Mouse (Mus musculus) heart, embryonic 15.5 days (tissue): ENCODE results near the gene Trmt61a. TPM values are rescaled to one million over a fixed set of nuclear protein-coding genes. Genes with fewer than 3 reads are reported as not detected.

Source experiments
- ATAC-seq: fragments of 200-750 bp; cut with Nextera tagmentation; replicated peaks from 2 replicates; pipeline ENCODE4 v1.8.0; 2017; ENCODE audit warnings: low read depth, moderate TSS enrichment; ENCODE audit not compliant: insufficient number of reproducible peaks, insufficient read depth, low FRiP score
- H3K27ac ChIP-seq: fragments of 300-500 bp; sonication (generic); 2 replicates; pipeline ENCODE4 v1.5.1; 2015; ENCODE audit warnings: mild to moderate bottlenecking, inconsistent platforms
- H3K27me3 ChIP-seq: fragments of 300-500 bp; sonication (generic); 2 replicates; pipeline ENCODE4 v1.6.1; 2015; ENCODE audit warnings: inconsistent platforms
- H3K36me3 ChIP-seq: fragments of 300-500 bp; sonication (generic); 2 replicates; pipeline ENCODE4 v1.6.1; 2015; ENCODE audit warnings: mild to moderate bottlenecking, inconsistent platforms
- H3K4me1 ChIP-seq: fragments of 300-500 bp; sonication (generic); replicated peaks from 2 replicates; pipeline ENCODE4 v1.6.1; 2015; ENCODE audit warnings: inconsistent platforms
- H3K4me2 ChIP-seq: fragments of 300-500 bp; sonication (generic); 2 replicates; pipeline ENCODE4 v1.6.1; 2015; ENCODE audit warnings: inconsistent platforms, mild to moderate bottlenecking, moderate library complexity
- H3K4me3 ChIP-seq: fragments of 300-500 bp; sonication (generic); 2 replicates; pipeline ENCODE4 v1.5.1; 2015; ENCODE audit warnings: mild to moderate bottlenecking, inconsistent platforms
- H3K9ac ChIP-seq: fragments of 300-500 bp; sonication (generic); 2 replicates; pipeline ENCODE4 v1.6.1; 2015; ENCODE audit warnings: mild to moderate bottlenecking, inconsistent platforms
- H3K9me3 ChIP-seq: fragments of 300-500 bp; sonication (generic); replicated peaks from 2 replicates; pipeline ENCODE4 v1.6.1; 2016; ENCODE audit warnings: inconsistent platforms
- WGBS: fragments of 180-500 bp; shearing (Covaris S2); methylation state at CpG from one replicate; pipeline ENCODE4 v1.1.7; 2015; ENCODE audit warnings: mixed read lengths; 5-methylcytosine and 5-hydroxymethylcytosine counted together
- polyA plus RNA-seq: library from polyadenylated mRNA; unstranded; fragments of >200 nt; fragmentation: Nextera tagmentation; extraction: Ambion mirVana; gene quantifications from 2 replicates; pipeline ENCODE4 v1.2.1, GENCODE M21; 2015

Trmt61a gene
- polyA plus RNA-seq, 1 experiment from 2014 or later, result 6.1 TPM

DNA sequence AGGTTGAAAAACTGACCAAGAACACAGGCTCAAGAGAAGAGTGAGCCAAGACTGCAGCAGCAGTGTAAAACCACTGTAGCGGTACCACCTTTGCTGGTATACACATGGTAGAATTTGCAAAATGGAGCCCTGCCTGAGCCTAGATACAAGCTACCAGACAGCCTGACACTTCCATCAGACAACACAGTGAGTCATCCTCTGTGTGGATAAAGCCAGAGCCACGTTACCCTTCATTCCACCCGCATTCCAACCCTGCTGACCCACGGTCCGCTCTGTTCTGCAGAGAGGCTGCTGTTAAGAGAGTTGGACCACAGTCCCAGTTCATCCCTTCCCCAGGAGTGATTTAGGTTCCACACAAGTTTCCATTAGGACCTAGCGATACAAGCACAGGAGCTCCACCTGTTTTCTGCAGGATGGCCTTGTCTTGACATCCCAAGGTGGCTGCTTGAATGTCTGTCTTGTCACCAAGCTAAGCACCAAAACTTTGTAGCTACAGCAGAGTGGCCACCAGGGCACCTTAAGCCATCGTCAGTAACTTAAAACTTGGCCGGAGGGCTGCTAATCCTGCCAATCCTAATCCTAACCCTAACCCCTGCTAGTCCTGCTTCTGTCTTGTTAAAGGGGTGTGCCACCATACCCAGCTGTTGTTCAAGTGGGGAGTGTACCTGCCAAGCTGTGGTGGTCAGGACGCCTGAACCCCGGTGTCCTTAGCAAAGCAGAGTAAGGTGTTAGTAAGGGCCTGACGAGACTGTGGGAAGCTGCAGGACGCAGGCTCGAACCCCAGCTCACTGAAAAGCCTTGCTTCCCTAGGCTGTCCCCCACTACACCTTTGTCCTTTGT, 12.6 kb upstream of the Trmt61a start:
- no peak overlapping the region for H3K4me3 ChIP-seq
- no peak overlapping the region for H3K4me2 ChIP-seq
- H3K4me1 ChIP-seq, result peaks cover 47% of the 10 kb centered on the region
- peak overlapping the region; percentile 74 for H3K27ac ChIP-seq
- H3K36me3 ChIP-seq, result peaks cover 3% of the 10 kb centered on the region; the same call in 1 of the 2 replicates
- 58% methylated on average over 13 of the region's 13 CpGs for WGBS
- ATAC-seq, result no peak
- H3K9ac ChIP-seq, result no peak overlapping the region
- H3K9me3 ChIP-seq, result no peaks in the 10 kb centered on the region
- no peaks in the 10 kb centered on the region for H3K27me3 ChIP-seq

DNA sequence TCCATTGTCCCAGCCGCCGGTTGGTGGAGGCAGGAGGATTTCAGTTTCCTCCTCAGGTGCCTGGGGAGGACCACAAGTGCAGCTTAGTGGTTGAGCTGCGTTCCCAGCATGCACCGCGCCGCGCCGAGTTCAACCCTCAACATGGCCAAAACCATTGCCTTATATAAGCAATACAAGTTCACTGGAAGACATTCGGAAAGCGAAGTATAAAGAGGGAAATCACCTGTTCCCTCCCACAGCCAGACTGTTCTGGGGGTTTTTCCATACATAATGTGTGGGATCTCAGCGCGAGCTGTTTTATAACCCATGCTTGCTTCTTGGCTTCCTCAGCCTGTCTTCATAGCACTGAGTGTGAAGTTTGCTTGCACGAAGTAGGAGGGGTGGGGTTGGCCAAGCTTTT, 11.5 kb upstream of the Trmt61a start:
- Histone ChIP-seq H3K27ac (peak overlapping the region; percentile 74), H3K27me3 (no peaks in the 10 kb centered on the region), H3K9ac (no peak overlapping the region), H3K9me3 (no peaks in the 10 kb centered on the region), H3K4me3 (no peak overlapping the region), H3K4me2 (no peak overlapping the region), H3K4me1 (peaks cover 58% of the 10 kb centered on the region), H3K36me3 (peaks cover 3% of the 10 kb centered on the region; the same call in 1 of the 2 replicates)
- ATAC-seq, result no peak
- 74% methylated on average over 13 of the region's 13 CpGs for WGBS

DNA sequence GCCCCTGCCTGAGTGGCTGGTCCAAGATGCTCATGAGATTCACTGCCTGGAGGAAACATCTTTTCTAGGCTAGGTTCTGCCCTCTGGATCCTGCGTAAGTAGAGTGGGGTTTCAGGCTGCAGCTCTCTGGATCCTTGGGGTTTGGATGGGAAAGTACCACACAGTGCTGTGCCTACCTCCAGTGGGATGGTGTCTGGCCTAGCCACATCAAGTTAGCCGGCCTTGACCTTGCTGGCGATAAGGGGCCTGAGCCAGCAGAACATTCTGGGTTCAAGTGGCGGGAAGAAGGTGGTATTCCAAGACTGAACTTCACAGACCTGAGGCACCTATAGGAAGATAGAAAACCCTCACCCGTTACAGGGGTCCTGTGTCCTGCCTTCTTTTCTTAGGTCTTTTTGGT, 10.5 kb upstream of the Trmt61a start:
- no peak for ATAC-seq
- H3K27me3 ChIP-seq, result peaks cover 1% of the 10 kb centered on the region
- no peak overlapping the region for H3K27ac ChIP-seq
- WGBS, result 84% methylated on average over 5 of the region's 5 CpGs
- no peak overlapping the region for H3K9ac ChIP-seq
- 0 out of 2 replicates have a peak, but pooled peaks cover 3% of the 10 kb centered on the region for H3K36me3 ChIP-seq
- H3K4me3 ChIP-seq, result no peak overlapping the region
- H3K4me2 ChIP-seq, result no peak overlapping the region
- peaks cover 66% of the 10 kb centered on the region for H3K4me1 ChIP-seq
- no peaks in the 10 kb centered on the region for H3K9me3 ChIP-seq

DNA sequence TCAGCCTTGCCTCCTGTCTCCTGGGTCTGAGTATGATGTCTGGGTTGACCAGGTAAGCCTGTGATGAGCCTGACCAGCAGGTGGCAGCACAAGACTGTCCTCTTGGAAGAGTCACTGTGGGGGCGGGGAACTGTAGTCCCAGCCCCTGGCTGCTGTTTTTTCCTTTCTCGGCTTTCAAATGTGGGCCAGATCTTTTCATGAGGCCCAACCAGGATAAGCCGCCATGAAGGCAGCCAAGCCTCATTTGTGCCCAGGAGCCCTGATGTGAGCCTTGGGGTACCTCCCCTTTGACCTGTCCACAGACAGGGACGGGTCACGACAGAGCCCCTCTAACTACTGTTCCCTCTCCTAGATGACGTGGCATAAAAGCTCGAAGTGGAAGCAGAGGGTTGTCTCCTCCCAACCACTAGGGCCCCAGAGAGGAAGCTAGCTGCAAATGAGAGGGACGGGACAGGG, 9.4 kb upstream of the Trmt61a start:
- WGBS, result 1% methylated on average over 8 of the region's 8 CpGs
- ATAC-seq, result peak; percentile 59
- Histone ChIP-seq H3K27me3 (peaks cover 12% of the 10 kb centered on the region), H3K9me3 (no peaks in the 10 kb centered on the region), H3K4me1 (peaks cover 68% of the 10 kb centered on the region), H3K4me3 (peak overlapping the region; percentile 32), H3K9ac (peak overlapping the region; percentile 57), H3K36me3 (0 out of 2 replicates have a peak, but pooled peaks cover 3% of the 10 kb centered on the region), H3K27ac (peak overlapping the region; percentile 93), H3K4me2 (peak overlapping the region; percentile 66)

DNA sequence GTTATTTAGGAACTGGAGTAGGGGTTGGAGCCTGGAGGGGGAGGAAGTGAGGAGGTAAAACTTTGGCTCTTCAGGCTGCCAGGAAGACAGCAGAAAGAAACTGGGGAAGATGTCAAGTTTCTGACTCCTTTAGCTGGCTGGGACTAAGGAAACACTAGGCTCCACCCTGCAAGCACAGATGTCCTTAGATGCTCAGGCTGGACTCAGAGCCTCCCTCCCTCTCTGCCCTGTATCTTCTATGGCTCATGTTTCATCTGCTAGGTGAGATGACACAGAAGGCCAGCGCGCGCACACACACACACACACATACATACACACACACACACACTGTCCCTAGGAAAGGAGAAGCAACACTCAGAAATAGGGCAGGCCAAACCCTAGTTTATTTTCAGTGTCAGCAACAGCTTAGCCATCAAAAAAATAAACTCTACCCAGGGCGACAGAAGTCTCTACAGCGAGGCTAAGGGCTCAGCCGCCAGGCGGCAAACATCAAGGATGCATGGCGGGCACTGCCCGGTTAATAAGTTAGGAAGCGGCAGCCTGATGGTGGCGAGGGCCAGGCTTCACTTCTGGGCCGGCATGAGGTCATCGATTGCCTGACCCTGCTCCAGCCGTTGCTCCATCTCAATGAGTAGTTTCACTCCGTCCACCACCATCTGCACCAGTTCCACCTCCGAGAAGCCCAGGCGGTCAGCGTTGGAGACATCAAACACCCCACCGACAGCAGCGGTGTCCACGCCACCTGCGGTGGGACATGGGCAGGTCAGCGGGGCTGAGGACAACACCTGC, 8.7 kb upstream of the Trmt61a start:
- H3K9me3 ChIP-seq, result no peaks in the 10 kb centered on the region
- 0 out of 2 replicates have a peak, but pooled peaks cover 3% of the 10 kb centered on the region for H3K36me3 ChIP-seq
- H3K4me1 ChIP-seq, result peaks cover 66% of the 10 kb centered on the region
- H3K4me3 ChIP-seq, result peak overlapping the region; percentile 32
- H3K27ac ChIP-seq, result peak overlapping the region; percentile 93
- WGBS, result 70% methylated on average over 23 of the region's 23 CpGs
- peak overlapping the region; percentile 66 for H3K4me2 ChIP-seq
- ATAC-seq, result peak; percentile 1; the same call in 1 of the 2 replicates
- H3K27me3 ChIP-seq, result peaks cover 14% of the 10 kb centered on the region
- H3K9ac ChIP-seq, result peak overlapping the region; percentile 57; the same call in 1 of the 2 replicates

DNA sequence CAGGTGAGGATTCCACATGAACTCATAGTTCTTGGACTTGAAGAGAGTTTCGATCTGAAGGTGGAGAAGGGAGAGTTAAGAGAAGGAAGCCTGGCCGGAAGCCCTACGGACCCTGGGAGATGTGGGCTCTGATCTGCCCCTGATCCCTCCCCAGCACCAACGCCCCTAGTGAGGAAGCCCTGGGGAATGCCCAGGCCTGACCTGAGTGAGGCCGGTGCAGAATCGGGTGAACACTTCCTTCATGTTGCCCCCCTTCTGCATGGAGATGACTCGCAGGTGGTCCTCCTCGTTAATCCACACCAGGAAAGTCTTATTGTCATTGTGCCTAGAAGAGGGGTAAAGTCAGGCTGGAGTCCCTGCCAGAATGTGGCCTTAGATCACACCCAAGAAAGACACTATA, 7.9 kb upstream of the Trmt61a start:
- WGBS, result 63% methylated on average over 8 of the region's 8 CpGs
- Histone ChIP-seq H3K9ac (no peak overlapping the region), H3K4me3 (no peak overlapping the region), H3K4me2 (peak overlapping the region; percentile 93; the same call in 1 of the 2 replicates), H3K27me3 (peaks cover 14% of the 10 kb centered on the region), H3K36me3 (0 out of 2 replicates have a peak, but pooled peaks cover 3% of the 10 kb centered on the region), H3K27ac (no peak overlapping the region), H3K9me3 (no peaks in the 10 kb centered on the region), H3K4me1 (peaks cover 67% of the 10 kb centered on the region)
- ATAC-seq, result no peak

DNA sequence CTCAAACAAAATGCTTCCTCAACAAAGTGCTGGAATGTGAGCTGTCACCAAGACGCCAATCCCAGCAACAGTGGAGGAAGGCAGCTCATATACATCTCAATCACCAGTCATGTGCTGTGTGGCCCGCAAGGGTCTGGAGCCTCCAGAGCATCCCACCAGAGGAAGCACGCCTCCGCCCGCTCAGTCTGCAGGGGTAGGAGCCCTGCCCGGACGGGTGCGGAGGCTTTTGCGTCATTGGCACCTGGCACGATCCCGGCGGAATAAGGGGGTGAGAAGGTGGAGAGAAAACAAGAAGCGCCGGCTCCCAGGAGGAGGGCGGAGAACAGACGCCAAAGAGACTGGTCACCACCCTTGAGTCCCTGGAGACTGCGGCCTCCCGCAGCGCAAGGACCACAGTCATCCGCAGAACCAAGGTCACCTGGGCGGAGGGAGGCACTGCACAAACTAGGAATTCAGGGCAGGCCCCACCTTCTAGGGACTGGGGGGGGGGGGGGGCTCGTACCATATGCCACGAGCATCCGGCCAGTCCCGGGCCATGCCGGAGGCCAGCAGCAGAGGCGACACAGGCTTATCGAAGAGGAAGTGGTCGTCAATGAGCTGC, 7.4 kb upstream of the Trmt61a start:
- Histone ChIP-seq H3K27me3 (peaks cover 14% of the 10 kb centered on the region), H3K9me3 (no peaks in the 10 kb centered on the region), H3K36me3 (0 out of 2 replicates have a peak, but pooled peaks cover 3% of the 10 kb centered on the region), H3K9ac (peak overlapping the region; percentile 62), H3K4me3 (peak overlapping the region; percentile 62), H3K27ac (no peak overlapping the region), H3K4me2 (peak overlapping the region; percentile 93), H3K4me1 (peaks cover 67% of the 10 kb centered on the region)
- WGBS, result 21% methylated on average over 29 of the region's 29 CpGs
- ATAC-seq, result no peak

DNA sequence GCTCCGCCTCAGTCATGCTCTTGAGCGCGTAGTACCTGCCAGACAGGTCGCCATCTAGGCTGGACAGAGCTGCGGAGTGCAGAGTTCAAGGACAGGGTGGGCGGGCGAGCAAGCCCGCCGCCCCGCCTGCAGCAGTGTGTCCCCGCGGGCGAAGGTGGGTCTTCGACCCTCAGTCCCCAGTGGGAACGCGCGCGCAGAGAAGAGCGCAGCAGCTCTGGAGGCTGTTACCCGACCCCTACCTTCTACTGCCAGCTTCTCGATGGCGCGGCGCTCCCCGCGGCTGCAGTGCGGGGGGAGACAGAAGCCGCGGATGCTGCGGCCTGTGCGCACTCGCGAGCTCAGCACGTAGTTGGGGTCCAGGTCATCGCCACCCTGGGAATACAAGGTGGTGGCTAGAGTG, 6.9 kb upstream of the Trmt61a start:
- Histone ChIP-seq H3K9ac (peak overlapping the region; percentile 62), H3K4me2 (peak overlapping the region; percentile 93), H3K36me3 (0 out of 2 replicates have a peak, but pooled peaks cover 3% of the 10 kb centered on the region), H3K27ac (no peak overlapping the region), H3K4me3 (peak overlapping the region; percentile 62), H3K9me3 (no peaks in the 10 kb centered on the region), H3K4me1 (peaks cover 63% of the 10 kb centered on the region), H3K27me3 (peaks cover 14% of the 10 kb centered on the region)
- ATAC-seq, result no peak
- 3% methylated on average over 35 of the region's 35 CpGs for WGBS

DNA sequence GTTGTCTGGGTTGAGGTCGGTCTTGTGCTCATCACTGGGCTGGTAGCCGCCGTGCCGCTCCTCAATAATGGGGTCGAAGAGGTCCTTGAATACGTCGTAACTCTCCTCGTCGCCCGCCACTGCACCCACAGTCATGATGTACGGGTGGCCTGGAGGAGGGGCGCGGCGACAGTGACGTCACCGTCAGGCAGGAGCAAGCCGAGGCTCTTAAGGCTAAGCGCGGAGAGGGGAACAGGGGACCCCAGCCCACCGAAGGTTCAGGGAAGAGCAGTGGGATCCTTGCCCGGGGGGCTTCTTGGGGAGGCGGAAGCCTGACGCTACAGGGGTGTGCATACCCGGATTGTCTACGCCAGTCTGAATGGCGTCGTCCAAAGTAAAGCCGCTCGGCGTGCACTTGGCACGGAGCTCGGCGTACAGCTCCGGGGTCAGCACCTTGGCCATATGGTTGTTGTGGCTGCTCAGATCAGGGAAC, 6.4 kb upstream of the Trmt61a start:
- peak overlapping the region; percentile 62 for H3K4me3 ChIP-seq
- WGBS, result under 1% methylated on average over 34 of the region's 34 CpGs
- H3K4me2 ChIP-seq, result peak overlapping the region; percentile 93
- no peaks in the 10 kb centered on the region for H3K9me3 ChIP-seq
- H3K4me1 ChIP-seq, result peaks cover 59% of the 10 kb centered on the region
- ATAC-seq, result no peak
- peak overlapping the region; percentile 62 for H3K9ac ChIP-seq
- 0 out of 2 replicates have a peak, but pooled peaks cover 3% of the 10 kb centered on the region for H3K36me3 ChIP-seq
- H3K27ac ChIP-seq, result peak overlapping the region; percentile 38
- H3K27me3 ChIP-seq, result peaks cover 14% of the 10 kb centered on the region

DNA sequence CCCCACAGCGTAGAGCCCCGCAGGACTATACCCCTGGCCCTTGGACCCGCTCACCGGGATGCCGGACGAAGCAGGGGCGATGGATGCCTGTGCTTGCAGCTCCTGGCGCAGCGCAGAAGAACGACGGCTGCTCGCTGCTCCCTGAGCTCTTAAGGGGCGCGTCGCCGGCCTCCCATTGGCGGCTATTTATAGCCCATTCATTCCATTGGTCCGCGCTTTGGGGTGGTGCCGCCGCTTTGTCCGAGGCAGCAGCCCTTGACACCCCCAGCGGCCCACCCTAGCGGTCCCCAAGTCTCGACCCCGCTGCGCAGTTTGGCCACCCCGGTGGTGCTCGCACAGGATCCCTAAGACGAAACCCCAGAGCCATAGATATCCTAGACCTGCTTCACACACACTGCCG, 5.7 kb upstream of the Trmt61a start, which contains the start of gene Ckb:
Gene Ckb (minus strand): TSS at position 163 of the 400 bp plus-strand sequence.
- Histone ChIP-seq H3K4me2 (peak within 1 kb of the TSS; percentile 93), H3K27me3 (peaks cover 14% of the 10 kb centered on the region), H3K4me3 (peak within 1 kb of the TSS; percentile 62), H3K36me3 (0 out of 2 replicates have a peak, but pooled peaks cover 3% of the 10 kb centered on the region), H3K27ac (peak within 1 kb of the TSS; percentile 38), H3K9me3 (no peaks in the 10 kb centered on the region), H3K4me1 (peaks cover 64% of the 10 kb centered on the region), H3K9ac (peak within 1 kb of the TSS; percentile 62)
- ATAC-seq, result peak; percentile 53
- WGBS, result under 1% methylated on average over 31 of the region's 31 CpGs
